ENCODE assay signal across 21 mouse cellular contexts in the genomic region with DNA sequence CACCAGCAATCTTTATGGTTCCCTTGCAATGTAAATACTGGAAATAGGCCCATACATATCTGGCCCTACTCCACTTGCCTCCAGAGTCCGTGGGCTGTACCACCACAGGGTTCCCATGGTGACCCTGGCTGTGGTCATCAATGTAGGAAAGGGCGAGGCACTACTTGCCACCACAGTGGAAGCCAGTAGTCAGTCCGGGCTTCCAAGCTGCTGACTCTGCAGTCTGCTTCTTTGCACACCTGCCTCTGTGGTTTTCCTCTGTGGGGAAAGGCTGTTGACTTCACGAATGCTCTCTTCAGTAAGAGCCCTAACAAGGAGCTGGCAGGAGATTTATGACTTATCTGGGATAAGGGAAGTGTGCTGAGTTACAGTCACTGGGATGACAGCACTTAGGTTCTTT. TPM values are rescaled to one million over a fixed set of nuclear protein-coding genes. Genes with fewer than 3 reads are reported as not detected.
DNase-seq lines count a peak whose midpoint lies in the region; ATAC-seq and TF ChIP-seq lines count a peak whose summit lies in the region.
"Had no signal": no experiment of that assay in that cellular context is flagged by ENCODE, and none has a peak within 500 bp of the region (broad histone marks: within the 10 kb centered on the region; RNA-seq: fewer than 3 reads in every experiment).

No protein-coding gene starts in this region.

- no peak overlapping the region for H3K9ac ChIP-seq in ES-E14 (ENCODE audit: insufficient read depth, low read depth, low read length, poor library complexity, severe bottlenecking)
- H3K9ac ChIP-seq in intestine, embryonic 16.5 days (ENCODE audit: low read depth, low read length): no peak overlapping the region
- H3K9ac ChIP-seq: kidney, embryonic 15.5 days; liver, embryonic 12.5 days; midbrain, embryonic 12.5 days; neural tube, embryonic 13.5 days had no signal

- no peak overlapping the region for H3K4me3 ChIP-seq in ES-E14 (ENCODE audit: insufficient read depth in 1 of 2, low read depth in 1 of 2, low read length in 2 of 2, poor library complexity in 1 of 2, severe bottlenecking in 1 of 2)
- H3K4me3 ChIP-seq in intestine, embryonic 16.5 days (ENCODE audit: low read length): no peak overlapping the region
- H3K4me3 ChIP-seq: hindbrain, embryonic 10.5 days; kidney, embryonic 15.5 days; liver, embryonic 12.5 days; midbrain, embryonic 12.5 days; neural tube, embryonic 13.5 days had no signal

- no peaks in the 10 kb centered on the region for H3K36me3 ChIP-seq in ES-E14 (ENCODE audit: control insufficient read depth, insufficient read depth, low read length, poor library complexity, severe bottlenecking)
- no peaks in the 10 kb centered on the region for H3K36me3 ChIP-seq in intestine, embryonic 16.5 days (ENCODE audit: control insufficient read depth, insufficient read depth, low read length)
- H3K36me3 ChIP-seq: hindbrain, embryonic 10.5 days; kidney, embryonic 15.5 days; liver, embryonic 12.5 days; midbrain, embryonic 12.5 days; neural tube, embryonic 13.5 days had no signal

- H3K27ac ChIP-seq in ES-E14 (ENCODE audit: insufficient read depth, low read depth, low read length, poor library complexity, severe bottlenecking): no peak overlapping the region
- H3K27ac ChIP-seq in intestine, embryonic 16.5 days (ENCODE audit: low read length): no peak overlapping the region
- H3K27ac ChIP-seq: hindbrain, embryonic 10.5 days; kidney, embryonic 15.5 days; liver, embryonic 12.5 days; midbrain, embryonic 12.5 days; neural tube, embryonic 13.5 days had no signal

- H3K4me1 ChIP-seq in ES-E14 (ENCODE audit: control insufficient read depth in 2 of 2, insufficient read depth in 2 of 2, low read length in 2 of 2, poor library complexity in 1 of 2): peaks cover 1 to 11% of the 10 kb centered on the region in 2 experiments; a peak in 2 of 4 replicates
- no peaks in the 10 kb centered on the region for H3K4me1 ChIP-seq in intestine, embryonic 16.5 days (ENCODE audit: control insufficient read depth, insufficient read depth, low read length)
- H3K4me1 ChIP-seq: hindbrain, embryonic 10.5 days; kidney, embryonic 15.5 days; liver, embryonic 12.5 days; midbrain, embryonic 12.5 days; neural tube, embryonic 13.5 days had no signal

- in situ Hi-C loops in ES-E14 (cut with MboI; ENCODE audit: low sequenced_read_pairs in 2 of 2, unreplicated experiment in 2 of 2): no loop called here

- H3K9me3 ChIP-seq in ES-E14 (ENCODE audit: control insufficient read depth, insufficient read depth, low read depth, low read length): no peaks in the 10 kb centered on the region
- H3K9me3 ChIP-seq in intestine, embryonic 16.5 days (ENCODE audit: control insufficient read depth, low read length): no peaks in the 10 kb centered on the region
- H3K9me3 ChIP-seq: hindbrain, embryonic 10.5 days; kidney, embryonic 15.5 days; liver, embryonic 12.5 days; midbrain, embryonic 12.5 days; neural tube, embryonic 13.5 days had no signal

- 58% methylated on average over 4 of the region's 4 CpGs for whole genome bisulfite sequencing in intestine, embryonic 16.5 days

- H3K27me3 ChIP-seq in intestine, embryonic 16.5 days (replicated peaks; ENCODE audit: control insufficient read depth, insufficient read depth, low read length): no peaks in the 10 kb centered on the region
- H3K27me3 ChIP-seq: kidney, embryonic 15.5 days; liver, embryonic 12.5 days; midbrain, embryonic 12.5 days; neural tube, embryonic 13.5 days had no signal

- peak; percentile 42; the same call in 1 of the 2 replicates for ATAC-seq in intestine, embryonic 16.5 days
- ATAC-seq: liver, embryonic 12.5 days had no signal

- DNase-seq in 416B (ENCODE audit: low read depth) (peak; percentile 94), ES-E14 (ENCODE audit: low read depth, low spot score) (no peak)
- DNase-seq in thymus, postnatal 0 days (ENCODE audit: low spot score): peak; percentile 65
- DNase-seq in cerebellum, postnatal 14 days: no peak
- no peak for DNase-seq in kidney, postnatal 10 days
- no peak for DNase-seq in neural tube, embryonic 10.5 days (ENCODE audit: extremely low spot score, low spot score)
- no peak for DNase-seq in layer of hippocampus, postnatal 10 days (ENCODE audit: low spot score in 2 of 2)
- DNase-seq: cerebellum, adult 9-11 months; embryo, embryonic 11 days; lung, adult 2 months; lung, postnatal 36 days; right cerebral cortex, adult 18-20 months had no signal

- no peak overlapping the region for H3K4me2 ChIP-seq in intestine, embryonic 16.5 days (ENCODE audit: low read depth, low read length)
- H3K4me2 ChIP-seq: kidney, embryonic 15.5 days; liver, embryonic 12.5 days; midbrain, embryonic 12.5 days; neural tube, embryonic 13.5 days had no signal

TF ChIP-seq in ES-E14, 5 proteins besides CTCF, POLR2A, EP300 and RAD21:
- TF ChIP-seq MAFK (IDR thresholded peaks at IDR 0.05; ENCODE audit: insufficient read depth, low read depth, low read length): peak; percentile 34; the same call in 1 of the 2 replicates
- TF ChIP-seq ZNF384 (IDR thresholded peaks at IDR 0.05; ENCODE audit: low read depth, low read length): no peak

RNA-seq across cellular contexts. Expression of a gene that starts 15.6 kb away (rescaled TPM):
- total RNA-seq in ES-E14 (2012; rRNA removed): 0.54 and 0.63 TPM in 2 replicates
- not detected in 2 replicates for polyA plus RNA-seq in intestine, embryonic 16.5 days (2015; fragmentation: Nextera tagmentation; extraction: Ambion mirVana)
- polyA plus RNA-seq in thymus, postnatal 0 days (2015; fragmentation: Nextera tagmentation; extraction: Ambion mirVana): 0.08 TPM in 1 of 2 replicates, not detected in the other
- under 1 TPM; 0.31 to 0.37 TPM for total RNA-seq in layer of hippocampus, postnatal 10 days (2021)
- polyA plus RNA-seq: hindbrain, embryonic 10.5 days; kidney, embryonic 15.5 days; large intestine, adult 2 months; liver, embryonic 12.5 days; midbrain, embryonic 12.5 days; spleen, adult 2 months; stomach, embryonic 14.5 days had no signal

Comparison
In these comparisons a context has a peak if more than half of its experiments do, and no peak if none do; other contexts are left out.
1. DNase-seq: peak in 416B (single experiment) and thymus, postnatal 0 days (single experiment); none in ES-E14 (single experiment), cerebellum, postnatal 14 days (0 of 2), kidney, postnatal 10 days (single experiment), neural tube, embryonic 10.5 days (single experiment) and layer of hippocampus, postnatal 10 days (0 of 2).